Mouse (Mus musculus): ENCODE measurements at regions not wholly inside any gene's neighbourhood (a gene's known extent, or its start where the extent isn't known, plus 50 kb on each side); places are given as distances from the start of the nearest gene placed in this dataset.
"Not testable (repeated sequence)": the region's sequence is repeated elsewhere in the genome, so short reads cannot be mapped to it uniquely, and the experiment has no call there.

- no peaks in the 10 kb centered on the region for H3K9me3 ChIP-seq (ENCODE audit: control insufficient read depth, low read length)
- peaks cover 11% of the 10 kb centered on the region; the same call in 1 of the 2 replicates for H3K4me1 ChIP-seq (ENCODE audit: control insufficient read depth, insufficient read depth, low read length)
- no peaks in the 10 kb centered on the region for H3K27me3 ChIP-seq (replicated peaks; ENCODE audit: control insufficient read depth, insufficient read depth, low read length)
- no peak overlapping the region for H3K4me3 ChIP-seq (ENCODE audit: low read length)
- H3K27ac ChIP-seq (ENCODE audit: low read length): no peak overlapping the region
- WGBS: 67% methylated on average over 4 of the region's 4 CpGs
- no peak for ATAC-seq
- no peak overlapping the region for H3K4me2 ChIP-seq (ENCODE audit: low read depth, low read length)
- H3K9ac ChIP-seq (ENCODE audit: low read depth, low read length): no peak overlapping the region
- no peaks in the 10 kb centered on the region for H3K36me3 ChIP-seq (ENCODE audit: control insufficient read depth, insufficient read depth, low read length)
These were observed 61.2 kb downstream of the Rhob start for GRCm38 (mm10) chr12:8438638-8439037.

- H3K27me3 ChIP-seq (replicated peaks; ENCODE audit: control insufficient read depth, insufficient read depth, low read length): no peaks in the 10 kb centered on the region
- 46% methylated on average over 6 of the region's 6 CpGs for WGBS
- H3K27ac ChIP-seq (ENCODE audit: low read length): no peak overlapping the region
- H3K9me3 ChIP-seq (ENCODE audit: control insufficient read depth, low read length): no peaks in the 10 kb centered on the region
- H3K4me2 ChIP-seq (ENCODE audit: low read depth, low read length): no peak overlapping the region
- H3K9ac ChIP-seq (ENCODE audit: low read depth, low read length): no peak overlapping the region
- no peaks in the 10 kb centered on the region for H3K36me3 ChIP-seq (ENCODE audit: control insufficient read depth, insufficient read depth, low read length)
- no peak for ATAC-seq
- H3K4me1 ChIP-seq (ENCODE audit: control insufficient read depth, insufficient read depth, low read length): peaks cover 11% of the 10 kb centered on the region; the same call in 1 of the 2 replicates
- H3K4me3 ChIP-seq (ENCODE audit: low read length): no peak overlapping the region
These were observed 62.7 kb downstream of the Rhob start for GRCm38 (mm10) chr12:8436976-8437580.

DNA sequence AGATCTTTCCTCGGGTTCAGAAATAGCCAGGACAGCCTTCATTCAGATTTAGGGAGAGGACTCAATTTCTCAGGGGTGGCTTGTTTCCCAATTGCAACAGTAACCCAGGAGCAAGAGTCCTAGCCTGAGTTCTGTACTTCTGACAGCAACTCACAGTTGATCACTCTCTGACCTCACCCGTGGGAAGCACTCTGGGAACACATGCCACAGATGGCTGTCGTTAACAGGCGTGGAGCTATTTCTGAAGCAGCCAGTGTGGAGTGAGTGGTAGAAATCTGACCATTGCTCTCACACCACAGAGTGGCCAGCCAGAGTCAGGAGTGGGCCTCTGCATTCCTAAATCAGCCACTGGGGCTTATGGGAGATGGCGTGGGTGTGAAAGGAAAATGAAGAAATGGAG is 63.3 kb downstream of the Rhob start:
- WGBS: 56% methylated on average over 5 of the region's 5 CpGs
- Histone ChIP-seq H3K9me3 (ENCODE audit: control insufficient read depth, low read length) (no peaks in the 10 kb centered on the region), H3K27ac (ENCODE audit: low read length) (no peak overlapping the region), H3K36me3 (ENCODE audit: control insufficient read depth, insufficient read depth, low read length) (no peaks in the 10 kb centered on the region), H3K4me1 (ENCODE audit: control insufficient read depth, insufficient read depth, low read length) (peaks cover 11% of the 10 kb centered on the region; the same call in 1 of the 2 replicates), H3K4me3 (ENCODE audit: low read length) (no peak overlapping the region), H3K4me2 (ENCODE audit: low read depth, low read length) (no peak overlapping the region), H3K27me3 (replicated peaks; ENCODE audit: control insufficient read depth, insufficient read depth, low read length) (no peaks in the 10 kb centered on the region), H3K9ac (ENCODE audit: low read depth, low read length) (no peak overlapping the region)
- peak; percentile 34; the same call in 1 of the 2 replicates for ATAC-seq

DNA sequence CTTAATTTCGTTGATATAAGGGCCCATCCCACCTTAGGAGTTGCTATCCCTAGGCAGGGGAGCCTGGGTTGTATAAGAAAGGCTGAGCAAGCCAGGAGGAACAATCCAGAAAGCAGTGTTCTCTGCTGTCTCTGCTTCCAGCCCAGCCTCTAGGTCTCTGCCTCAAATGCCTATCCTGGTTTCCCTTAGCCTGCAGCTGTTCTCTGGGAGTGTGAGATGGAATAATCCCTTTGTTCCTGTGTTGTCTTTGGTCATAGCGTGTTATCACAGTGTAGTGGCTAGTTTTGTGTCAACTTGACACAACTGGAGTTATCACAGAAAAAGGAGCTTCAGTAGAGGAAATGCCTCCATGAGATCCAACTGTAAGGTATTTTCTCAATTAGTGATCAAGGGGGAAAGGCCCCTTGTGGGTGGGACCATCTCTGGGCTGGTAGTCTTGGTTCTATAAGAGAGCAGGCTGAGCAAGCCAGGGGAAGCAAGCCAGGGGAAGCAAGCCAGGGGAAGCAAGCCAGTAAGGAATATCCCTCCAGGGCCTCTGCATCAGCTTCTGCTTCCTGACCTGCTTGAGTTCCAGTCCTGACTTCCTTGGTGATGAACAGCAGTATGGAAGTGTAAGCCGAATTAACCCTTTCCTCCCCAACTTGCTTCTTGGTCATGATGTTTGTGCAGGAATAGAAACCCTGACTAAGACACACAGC is 64.0 kb downstream of the Rhob start:
- WGBS: 76% methylated on average over 3 of the region's 3 CpGs
- H3K27me3 ChIP-seq (replicated peaks; ENCODE audit: control insufficient read depth, insufficient read depth, low read length); ATAC-seq; H3K27ac ChIP-seq (ENCODE audit: low read length); H3K36me3 ChIP-seq (ENCODE audit: control insufficient read depth, insufficient read depth, low read length); H3K9me3 ChIP-seq (ENCODE audit: control insufficient read depth, low read length); H3K9ac ChIP-seq (ENCODE audit: low read depth, low read length); H3K4me2 ChIP-seq (ENCODE audit: low read depth, low read length); H3K4me3 ChIP-seq (ENCODE audit: low read length): not testable (repeated sequence)
- peaks cover 11% of the 10 kb centered on the region; the same call in 1 of the 2 replicates for H3K4me1 ChIP-seq (ENCODE audit: control insufficient read depth, insufficient read depth, low read length)

GRCm38 (mm10) chr12:8428228-8428990 is 71.4 kb downstream of the Rhob start:
- 61% methylated on average over 5 of the region's 5 CpGs for WGBS
- H3K27me3 ChIP-seq (replicated peaks; ENCODE audit: control insufficient read depth, insufficient read depth, low read length): no peaks in the 10 kb centered on the region
- no peaks in the 10 kb centered on the region for H3K4me1 ChIP-seq (ENCODE audit: control insufficient read depth, insufficient read depth, low read length)
- ATAC-seq: no peak
- H3K36me3 ChIP-seq (ENCODE audit: control insufficient read depth, insufficient read depth, low read length): no peaks in the 10 kb centered on the region
- no peak overlapping the region for H3K27ac ChIP-seq (ENCODE audit: low read length)
- H3K9ac ChIP-seq (ENCODE audit: low read depth, low read length): no peak overlapping the region
- no peak overlapping the region for H3K4me2 ChIP-seq (ENCODE audit: low read depth, low read length)
- H3K9me3 ChIP-seq (ENCODE audit: control insufficient read depth, low read length): no peaks in the 10 kb centered on the region
- H3K4me3 ChIP-seq (ENCODE audit: low read length): no peak overlapping the region

GRCm38 (mm10) chr12:8424515-8424914 is 75.3 kb downstream of the Rhob start:
- no peaks in the 10 kb centered on the region for H3K27me3 ChIP-seq (replicated peaks; ENCODE audit: control insufficient read depth, insufficient read depth, low read length)
- H3K36me3 ChIP-seq (ENCODE audit: control insufficient read depth, insufficient read depth, low read length): no peaks in the 10 kb centered on the region
- no peaks in the 10 kb centered on the region; the same call in 1 of the 2 replicates for H3K4me1 ChIP-seq (ENCODE audit: control insufficient read depth, insufficient read depth, low read length)
- ATAC-seq: no peak
- 88% methylated on average over 6 of the region's 6 CpGs for WGBS
- no peak overlapping the region for H3K4me3 ChIP-seq (ENCODE audit: low read length)
- H3K27ac ChIP-seq (ENCODE audit: low read length): no peak overlapping the region
- no peak overlapping the region for H3K4me2 ChIP-seq (ENCODE audit: low read depth, low read length)
- H3K9me3 ChIP-seq (ENCODE audit: control insufficient read depth, low read length): no peaks in the 10 kb centered on the region
- no peak overlapping the region for H3K9ac ChIP-seq (ENCODE audit: low read depth, low read length)

DNA sequence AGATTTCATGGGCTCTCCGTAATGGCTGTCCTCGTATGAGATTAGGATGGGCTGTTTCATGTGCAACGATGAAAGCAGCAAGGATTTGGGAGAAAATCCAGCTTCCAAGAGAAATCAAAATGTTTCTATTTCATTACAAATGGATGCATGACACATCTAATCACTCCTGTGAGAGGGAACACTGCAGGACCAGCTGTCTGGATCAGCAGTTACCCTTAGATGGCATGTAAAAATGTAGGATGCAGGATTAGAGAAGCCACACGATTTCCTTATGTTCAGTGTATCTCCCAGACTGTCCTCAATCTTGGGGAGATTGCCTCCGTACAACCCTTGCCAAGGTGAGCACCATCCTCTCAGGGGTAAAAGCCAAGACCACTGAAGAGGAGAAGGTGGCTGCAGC is 77.1 kb downstream of the Rhob start:
- no peaks in the 10 kb centered on the region for H3K36me3 ChIP-seq (ENCODE audit: control insufficient read depth, insufficient read depth, low read length)
- H3K27me3 ChIP-seq (replicated peaks; ENCODE audit: control insufficient read depth, insufficient read depth, low read length): no peaks in the 10 kb centered on the region
- H3K4me1 ChIP-seq (ENCODE audit: control insufficient read depth, insufficient read depth, low read length): no peaks in the 10 kb centered on the region; the same call in 1 of the 2 replicates
- no peak overlapping the region for H3K4me3 ChIP-seq (ENCODE audit: low read length)
- WGBS: 64% methylated on average over 5 of the region's 5 CpGs
- no peak overlapping the region for H3K9ac ChIP-seq (ENCODE audit: low read depth, low read length)
- no peak overlapping the region for H3K4me2 ChIP-seq (ENCODE audit: low read depth, low read length)
- no peaks in the 10 kb centered on the region for H3K9me3 ChIP-seq (ENCODE audit: control insufficient read depth, low read length)
- no peak for ATAC-seq
- H3K27ac ChIP-seq (ENCODE audit: low read length): no peak overlapping the region

GRCm38 (mm10) chr12:8421271-8421567 is 78.6 kb downstream of the Rhob start:
- Histone ChIP-seq H3K27ac (ENCODE audit: low read length) (no peak overlapping the region), H3K4me2 (ENCODE audit: low read depth, low read length) (no peak overlapping the region), H3K4me3 (ENCODE audit: low read length) (no peak overlapping the region), H3K9me3 (ENCODE audit: control insufficient read depth, low read length) (no peaks in the 10 kb centered on the region), H3K36me3 (ENCODE audit: control insufficient read depth, insufficient read depth, low read length) (no peaks in the 10 kb centered on the region), H3K4me1 (ENCODE audit: control insufficient read depth, insufficient read depth, low read length) (no peaks in the 10 kb centered on the region; the same call in 1 of the 2 replicates), H3K9ac (ENCODE audit: low read depth, low read length) (no peak overlapping the region), H3K27me3 (replicated peaks; ENCODE audit: control insufficient read depth, insufficient read depth, low read length) (no peaks in the 10 kb centered on the region)
- no peak for ATAC-seq
- 75% methylated on average over 3 of the region's 3 CpGs for WGBS

DNA sequence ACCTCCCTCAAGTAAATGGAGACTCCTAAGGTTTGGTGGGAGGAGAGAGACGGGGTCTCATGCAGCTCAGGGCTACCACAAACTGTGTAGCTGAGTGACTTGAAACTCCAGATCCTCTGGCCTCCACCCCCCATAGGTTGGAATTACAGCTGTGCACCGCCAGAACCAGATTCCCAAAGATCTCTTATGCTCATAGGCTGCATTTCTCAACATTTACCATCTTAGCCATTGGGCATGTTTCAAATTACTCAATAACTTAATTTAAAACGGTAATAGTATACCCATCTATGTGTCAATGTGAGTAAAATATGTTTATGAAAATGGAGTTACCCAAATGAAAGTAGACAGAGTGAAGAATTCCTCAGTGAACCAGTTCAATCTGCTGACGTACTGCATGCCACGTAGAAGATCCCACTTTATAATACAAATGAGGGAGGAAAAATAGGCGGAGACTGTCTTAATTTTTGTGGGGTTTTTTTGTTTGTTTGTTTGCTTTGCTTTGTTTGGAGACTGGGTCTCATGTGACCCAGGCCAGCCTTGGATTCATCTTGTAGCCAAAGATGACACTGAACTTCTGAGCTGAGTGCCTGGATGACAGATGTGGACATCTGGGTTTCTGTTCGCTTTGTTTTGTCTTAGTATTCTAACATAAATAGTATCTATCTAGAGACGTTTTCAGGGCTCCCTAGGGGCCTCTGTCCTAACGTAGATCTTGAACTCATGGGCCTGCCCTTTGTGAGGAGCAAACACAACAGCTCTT is 79.1 kb downstream of the Rhob start:
- Histone ChIP-seq H3K4me3 (ENCODE audit: low read length) (no peak overlapping the region), H3K9ac (ENCODE audit: low read depth, low read length) (no peak overlapping the region), H3K4me2 (ENCODE audit: low read depth, low read length) (no peak overlapping the region), H3K9me3 (ENCODE audit: control insufficient read depth, low read length) (no peaks in the 10 kb centered on the region), H3K4me1 (ENCODE audit: control insufficient read depth, insufficient read depth, low read length) (no peaks in the 10 kb centered on the region; the same call in 1 of the 2 replicates), H3K27me3 (replicated peaks; ENCODE audit: control insufficient read depth, insufficient read depth, low read length) (no peaks in the 10 kb centered on the region), H3K36me3 (ENCODE audit: control insufficient read depth, insufficient read depth, low read length) (no peaks in the 10 kb centered on the region), H3K27ac (ENCODE audit: low read length) (no peak overlapping the region)
- whole genome bisulfite sequencing: 67% methylated on average over 9 of the region's 9 CpGs
- ATAC-seq: no peak
